Mouse (Mus musculus) kidney, embryonic 15.5 days (tissue): ENCODE measurements at regions not wholly inside any gene's neighbourhood (a gene's known extent, or its start where the extent isn't known, plus 50 kb on each side); places are given as distances from the start of the nearest gene placed in this dataset.

Experiments
- ATAC-seq: fragments of 200-750 bp; cut with Nextera tagmentation; replicated peaks from 2 replicates; pipeline ENCODE4 v1.8.0; 2017; ENCODE audit warnings: moderate TSS enrichment; ENCODE audit not compliant: low FRiP score
- H3K27ac ChIP-seq: fragments of 300-500 bp; sonication (generic); 2 replicates; pipeline ENCODE4 v1.5.1; 2015; ENCODE audit warnings: mild to moderate bottlenecking, inconsistent platforms
- H3K27me3 ChIP-seq: fragments of 300-500 bp; sonication (generic); 2 replicates; pipeline ENCODE4 v1.6.1; 2015; ENCODE audit warnings: inconsistent platforms
- H3K36me3 ChIP-seq: fragments of 300-500 bp; sonication (generic); 2 replicates; pipeline ENCODE4 v1.6.1; 2015; ENCODE audit warnings: inconsistent platforms
- H3K4me1 ChIP-seq: fragments of 300-500 bp; sonication (generic); 2 replicates; pipeline ENCODE4 v1.6.1; 2015; ENCODE audit warnings: inconsistent platforms
- H3K4me2 ChIP-seq: fragments of 300-500 bp; sonication (generic); 2 replicates; pipeline ENCODE4 v1.6.1; 2015; ENCODE audit warnings: moderate library complexity, mild to moderate bottlenecking, inconsistent platforms
- H3K4me3 ChIP-seq: fragments of 300-500 bp; sonication (generic); replicated peaks from 2 replicates; pipeline ENCODE4 v1.5.1; 2015; ENCODE audit warnings: mild to moderate bottlenecking, inconsistent platforms
- H3K9ac ChIP-seq: fragments of 300-500 bp; sonication (generic); 2 replicates; pipeline ENCODE4 v1.6.1; 2015; ENCODE audit warnings: mild to moderate bottlenecking, inconsistent platforms
- H3K9me3 ChIP-seq: fragments of 300-500 bp; sonication (generic); replicated peaks from 2 replicates; pipeline ENCODE4 v1.6.1; 2016; ENCODE audit warnings: inconsistent platforms
- WGBS: fragments of 180-500 bp; shearing (Covaris S2); methylation state at CpG from one replicate; pipeline ENCODE4 v1.1.7; 2015; ENCODE audit warnings: mixed read lengths; 5-methylcytosine and 5-hydroxymethylcytosine counted together

- Histone ChIP-seq H3K4me1 (0 out of 2 replicates have a peak, but pooled peaks cover 9% of the 10 kb centered on the region), H3K9ac (no peak overlapping the region), H3K4me3 (no peak overlapping the region), H3K27ac (no peak overlapping the region), H3K4me2 (no peak overlapping the region), H3K9me3 (no peaks in the 10 kb centered on the region), H3K36me3 (no peaks in the 10 kb centered on the region), H3K27me3 (peaks cover 3% of the 10 kb centered on the region; the same call in 1 of the 2 replicates)
- ATAC-seq, result no peak
- 43% methylated on average over 6 of the region's 6 CpGs for WGBS
Observed at GRCm38 (mm10) chr9:60999001-60999529, 204.7 kb downstream of the Uaca start.

DNA sequence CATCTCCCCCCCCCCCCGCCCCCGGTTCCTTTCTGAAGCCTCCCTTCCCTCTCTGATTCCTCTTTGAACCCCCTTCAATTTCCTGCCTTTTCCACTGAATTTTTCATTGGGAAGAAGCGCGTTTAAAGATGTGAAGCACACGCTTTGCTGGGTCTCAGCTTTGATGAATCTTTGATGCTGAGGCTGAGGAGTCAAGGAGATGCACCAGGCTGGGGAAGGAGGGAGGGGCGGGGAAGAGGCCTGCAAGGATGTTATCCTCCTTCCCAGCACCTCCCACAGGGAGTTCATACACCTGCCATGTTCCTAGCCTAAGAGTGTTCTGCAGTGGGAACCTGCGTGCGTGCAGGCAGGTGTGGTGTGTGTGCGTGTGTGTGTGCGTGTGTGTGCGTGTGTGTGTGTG is 205.9 kb downstream of the Uaca start:
- no peak overlapping the region for H3K27ac ChIP-seq
- ATAC-seq, result no peak
- H3K36me3 ChIP-seq, result no peaks in the 10 kb centered on the region
- WGBS, result 85% methylated on average over 11 of the region's 11 CpGs
- no peaks in the 10 kb centered on the region for H3K9me3 ChIP-seq
- H3K27me3 ChIP-seq, result peaks cover 3% of the 10 kb centered on the region; the same call in 1 of the 2 replicates
- H3K4me1 ChIP-seq, result 0 out of 2 replicates have a peak, but pooled peaks cover 6% of the 10 kb centered on the region
- no peak overlapping the region for H3K4me2 ChIP-seq
- H3K4me3 ChIP-seq, result no peak overlapping the region
- H3K9ac ChIP-seq, result no peak overlapping the region

DNA sequence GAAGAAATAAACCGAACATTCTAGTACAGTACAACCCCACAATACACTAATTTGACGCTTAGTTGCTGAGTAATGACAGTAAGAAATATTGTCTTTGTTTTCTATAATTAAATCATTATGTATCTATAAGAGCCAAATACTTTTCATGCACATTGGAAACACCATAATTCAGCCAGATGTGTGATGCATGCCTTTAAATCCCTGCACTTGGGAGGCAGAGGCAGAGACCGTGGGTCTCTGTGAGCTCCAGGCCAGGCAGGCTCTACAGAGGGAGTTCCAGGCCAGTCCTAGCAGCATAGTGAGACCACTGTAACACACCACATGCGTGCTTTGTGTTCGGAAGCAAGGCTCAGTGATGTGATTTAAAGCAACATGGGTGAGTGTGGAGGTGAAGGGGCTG is 208.2 kb downstream of the Uaca start:
- 0 out of 2 replicates have a peak, but pooled peaks cover 9% of the 10 kb centered on the region for H3K4me1 ChIP-seq
- H3K4me3 ChIP-seq, result no peak overlapping the region
- H3K36me3 ChIP-seq, result no peaks in the 10 kb centered on the region
- H3K27me3 ChIP-seq, result no peaks in the 10 kb centered on the region
- H3K9me3 ChIP-seq, result no peaks in the 10 kb centered on the region
- H3K9ac ChIP-seq, result no peak overlapping the region
- H3K27ac ChIP-seq, result no peak overlapping the region
- no peak overlapping the region for H3K4me2 ChIP-seq
- ATAC-seq, result no peak
- 77% methylated on average over 5 of the region's 5 CpGs for WGBS

DNA sequence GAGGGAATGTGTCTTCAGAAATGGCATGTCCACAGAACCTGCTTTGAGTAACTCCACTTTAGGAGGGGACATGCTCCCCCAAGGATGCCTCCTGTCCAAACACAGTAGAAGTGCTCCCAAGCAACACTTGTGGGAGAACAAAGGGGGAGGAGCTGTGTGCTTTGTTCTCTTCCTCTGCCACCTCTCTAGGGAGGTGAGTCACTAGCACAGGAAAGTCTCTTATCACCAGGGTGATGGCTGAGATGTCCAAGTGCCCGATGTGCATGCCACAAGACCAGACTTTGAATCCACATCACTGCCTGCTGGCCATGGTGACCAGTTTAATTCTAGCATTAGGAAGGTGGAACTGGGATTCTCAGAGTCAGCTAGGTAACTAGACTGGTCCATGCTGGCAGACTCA is 214.1 kb downstream of the Uaca start:
- 69% methylated on average over 1 of the region's 1 CpGs for WGBS
- H3K4me3 ChIP-seq, result no peak overlapping the region
- H3K9me3 ChIP-seq, result 0 out of 2 replicates have a peak, but pooled peaks cover 3% of the 10 kb centered on the region
- no peaks in the 10 kb centered on the region for H3K27me3 ChIP-seq
- peaks cover 10% of the 10 kb centered on the region; the same call in 1 of the 2 replicates for H3K4me1 ChIP-seq
- H3K4me2 ChIP-seq, result no peak overlapping the region
- H3K36me3 ChIP-seq, result no peaks in the 10 kb centered on the region
- ATAC-seq, result no peak
- no peak overlapping the region for H3K9ac ChIP-seq
- H3K27ac ChIP-seq, result no peak overlapping the region

DNA sequence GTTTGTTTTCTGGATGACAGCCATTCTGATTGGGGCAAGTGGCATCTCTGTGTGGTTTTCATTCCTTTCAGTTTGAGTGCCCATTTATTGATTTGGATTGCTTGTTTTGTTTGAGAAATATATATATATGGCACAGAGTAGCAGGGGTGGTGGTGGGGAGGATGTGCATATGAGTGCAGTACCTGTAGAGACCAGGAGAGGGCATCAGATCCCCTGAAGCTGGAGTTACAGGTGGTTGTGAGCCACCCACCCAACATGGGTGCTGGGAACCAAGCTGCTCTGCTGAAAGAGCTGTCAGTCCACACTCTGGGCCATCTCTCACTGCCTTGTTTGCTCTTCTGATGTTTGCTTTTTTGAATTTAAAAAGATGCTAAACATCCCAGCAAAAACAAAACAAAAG is 216.7 kb downstream of the Uaca start:
- H3K4me3 ChIP-seq, result no peak overlapping the region
- no peaks in the 10 kb centered on the region for H3K36me3 ChIP-seq
- H3K27ac ChIP-seq, result no peak overlapping the region
- peaks cover 5% of the 10 kb centered on the region for H3K4me1 ChIP-seq
- H3K27me3 ChIP-seq, result no peaks in the 10 kb centered on the region
- H3K9me3 ChIP-seq, result 0 out of 2 replicates have a peak, but pooled peaks cover 3% of the 10 kb centered on the region
- no peak for ATAC-seq
- no peak overlapping the region for H3K4me2 ChIP-seq
- no peak overlapping the region for H3K9ac ChIP-seq

GRCm38 (mm10) chr9:61012771-61013540 is 218.6 kb downstream of the Uaca start:
- 0 out of 2 replicates have a peak, but pooled peaks cover 3% of the 10 kb centered on the region for H3K9me3 ChIP-seq
- WGBS, result 68% methylated on average over 19 of the region's 19 CpGs
- H3K9ac ChIP-seq, result no peak overlapping the region
- peaks cover 18% of the 10 kb centered on the region for H3K4me1 ChIP-seq
- H3K4me2 ChIP-seq, result no peak overlapping the region
- no peak for ATAC-seq
- no peak overlapping the region for H3K4me3 ChIP-seq
- no peaks in the 10 kb centered on the region for H3K36me3 ChIP-seq
- H3K27me3 ChIP-seq, result no peaks in the 10 kb centered on the region
- no peak overlapping the region for H3K27ac ChIP-seq

DNA sequence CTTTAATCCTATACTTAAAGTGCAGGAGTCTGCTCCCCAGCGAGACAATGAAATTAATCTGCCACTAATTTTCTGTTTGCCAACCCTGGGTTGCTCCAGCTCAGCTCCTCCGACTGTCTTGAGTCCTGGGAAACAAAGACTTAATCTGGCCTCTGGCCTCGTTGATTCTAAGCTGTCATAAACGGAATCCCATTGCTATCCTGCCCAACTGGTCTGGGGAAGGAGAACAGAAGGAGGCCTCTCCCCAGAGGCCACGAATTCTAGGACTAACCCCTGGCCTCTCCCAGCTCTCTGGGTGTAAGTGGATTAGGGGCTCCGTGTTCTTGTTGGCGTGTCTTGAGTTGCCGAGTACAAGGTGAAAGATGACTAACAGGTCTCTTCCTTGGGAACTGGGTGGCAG is 219.8 kb downstream of the Uaca start:
- Histone ChIP-seq H3K4me2 (no peak overlapping the region), H3K4me3 (no peak overlapping the region), H3K9me3 (0 out of 2 replicates have a peak, but pooled peaks cover 3% of the 10 kb centered on the region), H3K27me3 (peaks cover 9% of the 10 kb centered on the region; the same call in 1 of the 2 replicates), H3K36me3 (no peaks in the 10 kb centered on the region), H3K27ac (no peak overlapping the region), H3K9ac (no peak overlapping the region), H3K4me1 (peaks cover 18% of the 10 kb centered on the region)
- 74% methylated on average over 8 of the region's 8 CpGs for WGBS
- no peak for ATAC-seq

GRCm38 (mm10) chr9:61015374-61015890 is 221.1 kb downstream of the Uaca start:
- Histone ChIP-seq H3K4me2 (no peak overlapping the region), H3K27me3 (peaks cover 9% of the 10 kb centered on the region; the same call in 1 of the 2 replicates), H3K27ac (no peak overlapping the region), H3K9me3 (0 out of 2 replicates have a peak, but pooled peaks cover 3% of the 10 kb centered on the region), H3K4me1 (peaks cover 18% of the 10 kb centered on the region), H3K36me3 (no peaks in the 10 kb centered on the region), H3K4me3 (no peak overlapping the region), H3K9ac (no peak overlapping the region)
- ATAC-seq, result no peak
- WGBS, result 47% methylated on average over 15 of the region's 15 CpGs

- Histone ChIP-seq H3K27ac (no peak overlapping the region), H3K4me3 (no peak overlapping the region), H3K4me2 (no peak overlapping the region), H3K4me1 (peaks cover 18% of the 10 kb centered on the region), H3K36me3 (no peaks in the 10 kb centered on the region), H3K9ac (no peak overlapping the region), H3K27me3 (peaks cover 9% of the 10 kb centered on the region; the same call in 1 of the 2 replicates), H3K9me3 (0 out of 2 replicates have a peak, but pooled peaks cover 3% of the 10 kb centered on the region)
- whole genome bisulfite sequencing, result 31% methylated on average over 10 of the region's 10 CpGs
- ATAC-seq, result no peak
Observed at GRCm38 (mm10) chr9:61016673-61017072, 222.3 kb downstream of the Uaca start.

GRCm38 (mm10) chr9:61019938-61020337 is 225.6 kb downstream of the Uaca start:
- no peaks in the 10 kb centered on the region for H3K36me3 ChIP-seq
- no peak for ATAC-seq
- peaks cover 14% of the 10 kb centered on the region for H3K4me1 ChIP-seq
- H3K9ac ChIP-seq, result no peak overlapping the region
- H3K9me3 ChIP-seq, result no peaks in the 10 kb centered on the region
- H3K27ac ChIP-seq, result no peak overlapping the region
- H3K4me2 ChIP-seq, result no peak overlapping the region
- H3K27me3 ChIP-seq, result peaks cover 12% of the 10 kb centered on the region; the same call in 1 of the 2 replicates
- 69% methylated on average over 4 of the region's 4 CpGs for WGBS
- no peak overlapping the region for H3K4me3 ChIP-seq

GRCm38 (mm10) chr9:61021810-61022209 is 227.5 kb downstream of the Uaca start:
- H3K4me1 ChIP-seq, result peaks cover 5% of the 10 kb centered on the region
- peaks cover 28% of the 10 kb centered on the region for H3K27me3 ChIP-seq
- 87% methylated on average over 5 of the region's 5 CpGs for WGBS
- H3K9me3 ChIP-seq, result no peaks in the 10 kb centered on the region
- H3K4me3 ChIP-seq, result no peak overlapping the region
- ATAC-seq, result no peak
- no peaks in the 10 kb centered on the region for H3K36me3 ChIP-seq
- H3K27ac ChIP-seq, result no peak overlapping the region
- H3K9ac ChIP-seq, result no peak overlapping the region
- H3K4me2 ChIP-seq, result no peak overlapping the region

GRCm38 (mm10) chr9:61022371-61023026 is 228.2 kb downstream of the Uaca start:
- H3K9me3 ChIP-seq, result no peaks in the 10 kb centered on the region
- H3K27ac ChIP-seq, result no peak overlapping the region
- H3K27me3 ChIP-seq, result peaks cover 34% of the 10 kb centered on the region
- ATAC-seq, result no peak
- no peak overlapping the region for H3K4me3 ChIP-seq
- 76% methylated on average over 6 of the region's 6 CpGs for WGBS
- H3K4me1 ChIP-seq, result no peaks in the 10 kb centered on the region
- H3K4me2 ChIP-seq, result no peak overlapping the region
- no peak overlapping the region for H3K9ac ChIP-seq
- H3K36me3 ChIP-seq, result no peaks in the 10 kb centered on the region
